Mouse (Mus musculus): ENCODE measurements around the gene Col13a1.

DNA sequence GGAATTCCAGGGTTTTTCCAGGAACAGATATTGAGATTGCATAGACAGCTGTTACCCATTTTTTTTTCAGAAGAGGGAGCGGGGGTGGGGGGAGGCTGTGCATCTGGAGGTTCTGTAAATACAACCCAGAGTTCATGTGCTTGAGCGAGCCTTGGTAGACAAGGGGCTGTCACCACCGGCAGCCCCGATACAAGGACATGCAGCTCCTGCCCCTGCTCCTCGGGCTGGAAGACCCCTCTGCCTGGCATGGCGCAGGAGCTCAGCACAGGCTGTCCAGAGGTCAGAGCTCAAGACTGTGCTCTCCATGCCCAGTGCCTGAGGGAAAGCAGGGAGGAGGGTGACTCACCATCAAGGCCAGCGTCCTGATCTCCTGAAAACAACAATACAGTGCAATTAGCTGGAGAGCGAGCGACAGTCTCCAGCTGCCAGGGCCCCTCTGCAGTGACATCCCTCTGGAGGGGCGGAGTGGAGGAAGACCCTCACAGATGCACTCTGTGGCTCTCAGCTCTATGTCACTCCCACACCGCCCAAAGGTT lies 112.8 kb downstream of the Col13a1 start:
- no peak for TF ChIP-seq GATA1 (IDR thresholded peaks at IDR 0.05; ENCODE audit: low read length)
- TF ChIP-seq TAL1 (IDR thresholded peaks at IDR 0.05; ENCODE audit: low read length): no peak
